Mouse (Mus musculus) adrenal gland, adult 2 months (tissue): ENCODE results near the gene Ankrd49. TPM values are rescaled to one million over a fixed set of nuclear protein-coding genes. Genes with fewer than 3 reads are reported as not detected.

Source experiments
- DNase-seq: peaks from one replicate; pipeline ENCODE4 v3.0.0; 2021
- long read RNA-seq: library from polyadenylated mRNA; stranded (forward); transcript quantifications from one replicate; pipeline ENCODE4 v2.0.0, GENCODE M21; 2021
- polyA plus RNA-seq: library from polyadenylated mRNA; depleted of rRNA; stranded (reverse); fragments of >200 nt; gene quantifications from 2 replicates; pipeline ENCODE4 v1.2.3, GENCODE M21; 2012; rRNA removed
- total RNA-seq, 2 experiments: library from RNA; stranded (reverse); gene quantifications; 2 replicates each; pipeline ENCODE4 v1.2.3; 2021

The Ankrd49 gene
- total RNA-seq, result 10 to 100 TPM; 13.3 TPM
- polyA plus RNA-seq, result 1.3 and 1.6 TPM in 2 replicates
- long read RNA-seq, partial matches to known transcripts, result 0 of 2 reads
- long read RNA-seq, other reads (novel, unspliced or antisense), result 2 of 2 reads

DNA sequence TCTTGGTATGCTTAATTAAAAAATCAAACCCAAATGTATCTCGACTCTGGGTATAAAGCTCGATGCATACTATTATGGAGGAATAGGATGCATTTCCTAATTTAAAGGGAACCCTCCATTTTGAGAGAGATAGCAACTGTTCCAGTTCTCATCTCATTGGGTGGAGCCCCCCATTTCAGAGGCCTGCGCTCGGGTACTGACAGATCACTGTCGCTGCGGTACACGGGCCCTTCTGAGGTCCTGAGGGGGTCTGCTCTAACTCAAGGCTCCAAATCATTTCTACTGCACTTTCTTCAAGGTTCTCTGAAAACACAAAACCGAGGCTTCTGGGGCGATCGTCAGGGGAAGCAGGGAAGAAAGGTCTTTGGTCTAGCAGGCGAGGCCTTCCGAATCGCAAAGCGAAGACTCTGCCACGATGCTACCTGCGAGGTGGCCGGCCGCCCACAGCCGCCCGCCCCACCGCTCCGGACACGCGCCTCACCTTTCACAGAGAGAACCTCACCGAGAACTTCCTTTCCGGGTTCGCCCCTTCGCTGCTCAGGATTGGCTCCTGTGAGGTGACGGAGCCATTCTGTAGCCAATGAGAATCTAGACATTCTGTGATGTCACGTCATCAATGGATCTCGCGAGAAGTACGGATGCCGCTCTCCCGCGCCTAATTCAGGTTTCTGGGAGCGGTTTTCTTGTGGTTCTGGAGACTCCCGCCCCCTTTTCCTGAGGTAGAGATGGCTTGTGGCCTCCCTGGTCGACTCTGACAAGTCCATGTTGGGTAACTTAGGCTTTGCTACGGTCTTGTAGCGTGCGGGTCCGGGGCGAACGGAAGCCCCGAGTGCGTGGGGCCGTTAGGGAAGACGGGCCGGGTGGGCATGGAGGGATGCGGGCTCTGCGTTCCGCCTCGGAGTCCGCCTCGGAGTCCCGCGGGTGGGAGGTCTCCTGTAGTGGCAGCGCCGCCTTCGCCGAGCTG is at the start of gene Ankrd49, which contains the start of gene Mre11a:
Gene Ankrd49 (minus strand): TSS at position 818 of the 964 bp plus-strand sequence.
Gene Mre11a (plus strand): TSS at position 616 of the 964 bp plus-strand sequence.
- DNase-seq, result peak; percentile 94

DNA sequence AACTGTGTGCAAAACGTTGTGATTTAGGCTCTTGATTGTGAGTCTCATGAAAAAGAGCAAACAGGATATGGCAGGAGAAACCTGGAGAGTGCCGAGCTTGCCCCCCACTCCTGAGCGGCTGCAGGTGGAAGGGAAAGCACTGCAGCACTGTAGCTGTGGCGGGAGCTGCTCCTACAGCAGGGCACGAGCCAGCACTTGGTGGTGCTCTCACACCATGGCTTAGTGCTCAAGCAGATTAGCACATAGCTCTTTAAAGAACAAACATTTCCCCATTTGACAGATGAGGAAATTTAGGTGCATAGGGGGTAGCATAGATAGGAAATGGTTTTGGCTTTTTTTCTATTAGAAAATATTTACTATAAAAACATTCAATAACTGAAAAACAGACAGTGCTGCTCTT is 47.4 kb upstream of the Ankrd49 start:
- no peak for DNase-seq

DNA sequence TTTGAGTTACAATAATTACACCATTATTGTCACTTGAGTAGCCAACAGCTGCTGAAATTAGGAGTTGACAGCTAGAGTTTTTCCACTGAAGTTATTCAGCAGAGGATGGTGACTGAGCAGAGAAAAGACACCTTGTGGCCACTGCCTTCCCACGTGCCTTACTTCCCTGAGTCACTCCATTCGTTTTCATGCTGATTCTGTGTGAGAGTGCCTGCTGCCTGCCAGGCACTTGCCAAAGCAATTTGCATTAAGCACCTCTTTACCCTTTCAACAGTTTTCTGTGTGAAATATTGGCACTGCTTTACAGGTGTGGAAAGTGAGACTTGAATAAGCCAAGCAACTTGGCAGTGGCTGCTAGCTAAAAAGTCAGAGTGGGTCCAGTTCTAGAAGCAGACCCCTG is 43.2 kb upstream of the Ankrd49 start:
- no peak for DNase-seq

DNA sequence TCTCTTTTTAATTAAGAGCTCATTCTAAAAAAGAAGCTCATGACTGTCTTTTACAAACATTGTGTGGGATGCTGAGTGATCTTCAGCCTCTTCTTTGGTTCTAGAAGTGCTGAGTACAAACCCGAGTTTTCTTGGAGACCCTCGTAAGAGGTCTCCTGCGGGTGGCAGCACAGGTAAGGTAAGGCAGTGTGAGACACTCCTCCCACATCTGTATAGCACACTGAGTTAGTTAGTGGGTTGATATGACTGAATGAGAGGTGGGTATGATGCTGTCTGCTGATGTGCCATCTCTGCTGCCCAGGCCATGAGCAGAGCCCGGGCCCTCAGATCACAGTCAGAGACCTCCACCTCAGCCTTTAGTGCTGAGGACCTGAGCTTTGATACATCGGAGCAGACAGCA is 40.2 kb upstream of the Ankrd49 start:
- DNase-seq, result no peak

DNA sequence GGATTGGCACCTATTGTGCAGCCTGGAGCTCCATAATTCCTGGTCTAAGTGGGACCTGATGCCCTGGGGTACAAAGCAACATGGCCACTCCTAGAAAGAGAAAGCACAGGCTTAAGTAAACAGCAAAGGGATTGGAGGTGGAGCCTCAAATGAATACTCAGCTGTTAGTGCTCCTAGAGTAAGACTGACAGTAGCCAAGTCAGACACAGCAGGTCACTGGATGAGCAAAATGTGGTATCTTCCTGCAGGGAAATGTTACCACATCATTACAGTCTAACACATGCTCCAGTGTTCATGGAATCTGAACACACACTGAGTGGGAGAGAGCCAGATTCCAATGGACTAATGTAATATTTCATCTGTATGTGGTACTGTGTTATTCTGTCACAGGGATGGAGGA is 36.7 kb upstream of the Ankrd49 start:
- DNase-seq, result no peak

DNA sequence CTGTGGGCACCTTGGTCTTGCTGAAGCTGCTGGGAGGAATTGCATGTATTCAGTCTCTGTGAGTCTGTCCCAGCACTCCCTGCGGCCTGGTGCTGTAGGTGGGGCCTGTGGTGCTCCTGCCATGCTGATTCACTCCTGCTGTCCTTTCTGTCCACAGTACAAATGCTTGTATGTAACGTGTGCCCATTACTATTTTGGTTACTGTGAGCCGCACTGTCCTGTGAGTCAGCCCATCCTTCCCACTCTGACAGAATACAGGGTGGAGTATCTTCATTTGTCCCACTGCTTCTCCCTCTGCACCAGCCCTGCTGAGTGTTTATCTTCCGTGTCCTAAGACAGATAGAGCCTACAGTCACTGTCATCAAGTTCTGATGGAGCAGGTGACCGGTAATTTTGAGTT is 25.5 kb upstream of the Ankrd49 start:
- DNase-seq, result no peak

DNA sequence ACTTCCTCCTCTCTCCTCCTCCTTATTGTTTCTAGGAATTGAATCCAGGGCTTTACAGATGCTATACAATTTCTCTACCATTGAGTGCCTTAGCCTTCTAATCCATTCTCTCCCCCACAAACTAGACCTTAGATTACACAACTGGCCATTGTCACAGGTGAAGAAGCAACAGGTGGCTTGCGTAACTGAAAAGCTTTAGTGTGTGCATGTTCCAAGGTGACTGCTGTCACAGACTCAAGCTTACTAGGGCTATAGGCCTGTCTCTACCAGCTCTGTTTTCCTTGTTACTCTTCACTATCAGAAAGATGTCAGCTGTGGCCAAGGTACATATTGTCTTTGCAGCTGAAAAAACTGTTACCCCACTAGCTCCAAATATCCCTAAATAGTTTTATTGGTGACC is 22.1 kb upstream of the Ankrd49 start:
- DNase-seq, result no peak

DNA sequence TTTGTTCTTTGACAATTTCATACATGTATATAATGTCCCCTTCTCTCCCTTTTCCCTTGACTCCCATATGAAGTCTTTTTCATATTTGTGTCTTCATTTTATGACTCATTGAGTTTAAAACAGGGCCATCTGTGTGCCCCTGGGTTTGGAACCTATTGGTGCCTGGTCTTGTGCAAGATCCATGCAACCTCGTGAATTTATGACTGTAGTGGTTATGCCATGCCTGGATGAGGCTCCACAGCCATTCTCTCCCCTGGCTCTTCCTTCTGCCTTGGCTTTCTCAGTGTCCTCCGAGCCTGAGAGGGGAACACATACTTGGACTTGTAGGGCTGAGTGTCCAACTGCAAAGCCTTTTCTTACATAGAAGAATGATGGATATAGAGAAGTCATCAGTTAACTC is 21.1 kb upstream of the Ankrd49 start:
- DNase-seq, result peak; percentile 46

DNA sequence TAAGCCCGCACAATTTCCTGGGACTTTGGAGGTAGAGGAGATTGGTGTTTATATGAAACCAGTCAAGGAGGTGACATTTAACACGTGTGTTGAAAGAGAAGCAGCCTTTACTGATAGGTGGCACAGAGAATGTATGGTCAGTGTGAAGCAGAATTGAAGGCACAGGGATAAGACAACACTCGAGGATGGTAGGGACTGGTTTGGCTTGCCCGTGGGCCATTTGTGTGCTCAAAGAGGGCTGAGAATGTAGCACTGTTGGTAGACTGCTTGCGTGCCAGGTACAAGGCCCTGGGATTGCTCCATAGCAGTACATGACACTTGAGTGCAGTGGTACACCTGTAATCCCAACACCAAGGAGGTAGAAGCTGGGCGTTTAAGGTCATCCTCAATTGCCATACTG is 2.7 kb upstream of the Ankrd49 start:
- no peak for DNase-seq

DNA sequence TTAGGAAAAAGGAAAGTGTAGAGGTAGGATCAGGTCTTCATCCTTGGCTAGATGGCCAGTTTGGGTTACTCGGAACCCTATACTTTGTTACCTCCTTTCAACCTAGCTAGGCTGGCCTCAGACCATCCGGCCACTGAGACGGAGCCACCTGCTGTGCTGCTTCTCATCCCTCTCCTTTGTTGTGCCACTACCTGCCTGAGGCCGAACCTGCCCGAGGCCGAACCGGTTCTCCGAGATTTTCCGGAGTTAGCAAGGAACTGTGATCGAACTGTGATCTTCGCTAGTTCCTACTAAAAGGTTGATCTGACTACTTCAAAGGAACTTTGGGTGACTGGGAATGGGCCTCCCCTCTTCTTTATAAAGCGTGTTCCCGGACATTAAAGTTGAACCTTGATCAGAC is 6.3 kb downstream of the Ankrd49 start:
- no peak for DNase-seq

DNA sequence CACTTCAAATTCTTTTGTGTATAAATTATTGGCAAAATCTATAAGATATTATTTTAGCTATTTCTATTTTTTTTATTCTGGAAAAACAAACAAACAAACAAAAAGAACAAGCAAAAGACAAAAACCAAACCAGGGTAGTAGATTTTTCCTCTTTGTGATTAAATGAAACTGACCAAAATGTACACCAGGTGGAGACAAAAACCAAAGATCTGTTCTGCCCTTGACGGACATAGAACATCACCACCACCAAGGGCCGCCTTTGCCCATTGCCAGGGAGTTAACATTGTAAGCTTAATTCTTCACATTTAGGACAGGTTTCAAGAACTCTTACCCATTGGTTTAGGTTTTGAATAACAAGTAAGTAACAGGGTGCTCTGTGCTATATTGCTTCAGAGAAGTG is 10.8 kb downstream of the Ankrd49 start:
- DNase-seq, result no peak

DNA sequence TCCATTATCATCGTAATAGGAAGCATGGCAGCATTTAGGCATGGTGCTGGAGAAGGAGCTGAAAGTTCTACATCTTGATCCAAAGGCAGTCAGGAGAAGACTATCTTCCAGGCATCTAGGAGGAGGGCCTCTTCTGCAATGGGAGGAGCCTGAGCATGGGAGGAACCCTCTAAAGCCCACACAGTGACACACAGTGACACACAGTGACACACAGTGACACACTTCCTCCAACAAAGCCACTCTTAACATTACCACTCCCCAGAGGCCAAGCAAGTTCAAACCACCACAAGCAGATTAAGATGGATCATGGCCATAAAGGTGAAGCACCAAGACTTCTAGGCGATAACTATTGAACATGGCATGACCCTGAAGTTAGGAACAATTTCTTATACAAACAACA is 12.6 kb downstream of the Ankrd49 start:
- no peak for DNase-seq

DNA sequence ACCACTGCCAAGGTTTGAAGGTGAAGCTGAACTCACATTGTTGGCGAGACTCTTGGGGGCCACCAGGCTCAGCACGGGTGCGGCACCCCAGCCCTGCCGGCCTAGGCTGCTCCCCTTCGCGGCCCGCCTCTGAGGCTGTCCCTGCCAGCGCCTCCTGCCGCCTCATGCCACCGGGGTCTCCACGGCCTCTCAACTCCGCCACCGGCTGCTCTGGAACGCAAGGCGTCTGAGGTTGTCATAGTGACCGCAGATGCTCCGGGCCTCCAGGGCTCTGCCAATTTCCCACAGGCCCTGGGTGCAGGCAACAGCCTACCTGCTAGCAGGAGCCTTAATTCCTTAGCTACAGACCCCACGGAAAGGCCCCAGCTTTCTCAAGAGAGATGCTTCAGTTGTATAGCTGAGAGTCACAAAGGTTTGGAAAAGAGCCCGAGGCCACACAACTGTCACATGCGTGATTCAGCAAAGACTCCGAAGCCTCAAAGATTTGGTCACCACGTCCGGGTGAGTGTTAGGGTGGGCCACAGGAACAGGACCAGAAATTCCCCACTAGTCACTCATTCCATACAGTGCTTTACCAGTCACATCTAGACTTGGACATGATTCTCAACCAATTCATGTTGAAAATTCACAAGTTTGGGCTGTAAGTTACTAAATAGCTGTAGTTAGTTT is 13.7 kb downstream of the Ankrd49 start, which contains the start of gene 1700012B09Rik:
Gene 1700012B09Rik (minus strand): TSS at position 228 of the 669 bp plus-strand sequence.
- peak; percentile 11 for DNase-seq

DNA sequence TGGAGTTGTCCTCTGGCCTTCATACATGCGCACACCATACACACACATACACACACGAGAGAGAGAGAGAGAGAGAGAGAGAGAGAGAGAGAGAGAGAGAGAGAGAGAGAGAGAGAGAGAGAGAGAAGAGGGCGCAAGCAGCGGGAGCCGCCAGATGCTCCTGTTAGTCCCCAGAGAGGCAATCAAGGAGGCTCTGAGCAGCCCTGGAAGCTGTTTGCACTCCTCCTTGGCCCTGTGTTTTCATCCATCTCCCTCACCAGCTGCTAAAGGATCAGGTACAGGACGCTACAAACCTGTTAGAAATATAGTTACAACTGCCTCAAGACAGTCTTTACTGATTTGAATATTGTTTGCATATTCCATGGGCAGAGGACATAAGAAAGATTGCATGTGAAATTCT is 14.8 kb downstream of the Ankrd49 start:
- no peak for DNase-seq

DNA sequence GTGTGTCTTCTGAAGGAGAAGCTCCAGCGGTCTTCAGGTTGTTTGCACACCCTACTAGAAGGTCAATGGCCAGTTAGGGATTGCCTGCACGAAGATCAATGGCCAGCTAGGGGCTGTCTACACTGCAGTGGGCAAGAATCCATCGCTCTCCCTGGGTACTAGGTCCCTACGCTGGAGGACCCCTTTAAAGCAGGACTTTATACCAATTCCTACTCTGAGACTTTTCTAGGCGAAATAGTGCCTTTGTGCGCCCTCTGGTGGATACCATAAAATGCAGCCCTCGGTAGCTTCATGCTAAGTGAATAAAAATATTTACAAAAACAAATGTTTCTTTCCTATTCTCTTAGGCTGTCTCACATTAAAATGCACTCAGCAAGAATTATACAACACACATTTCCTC is 19.9 kb downstream of the Ankrd49 start:
- DNase-seq, result peak; percentile 31

DNA sequence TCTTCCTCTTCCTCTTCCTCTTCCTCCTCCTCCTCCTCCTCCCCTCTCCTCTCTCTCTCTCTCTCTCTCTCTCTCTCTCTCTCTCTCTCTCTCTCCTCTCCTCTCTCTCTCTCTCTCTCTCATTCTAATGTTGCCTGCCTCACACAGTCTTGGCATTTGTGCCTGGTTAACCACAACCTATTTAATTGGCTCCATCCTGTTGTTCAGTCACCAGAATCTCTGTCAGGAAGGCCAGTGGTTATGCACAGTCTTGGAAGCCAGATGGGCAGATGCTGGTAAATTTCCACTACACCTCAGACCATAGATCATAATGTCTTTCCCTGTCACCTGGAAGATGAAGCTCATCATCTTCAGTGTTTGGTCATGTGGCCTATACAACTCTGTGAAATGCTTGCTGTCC is 25.4 kb downstream of the Ankrd49 start:
- DNase-seq, result no peak

DNA sequence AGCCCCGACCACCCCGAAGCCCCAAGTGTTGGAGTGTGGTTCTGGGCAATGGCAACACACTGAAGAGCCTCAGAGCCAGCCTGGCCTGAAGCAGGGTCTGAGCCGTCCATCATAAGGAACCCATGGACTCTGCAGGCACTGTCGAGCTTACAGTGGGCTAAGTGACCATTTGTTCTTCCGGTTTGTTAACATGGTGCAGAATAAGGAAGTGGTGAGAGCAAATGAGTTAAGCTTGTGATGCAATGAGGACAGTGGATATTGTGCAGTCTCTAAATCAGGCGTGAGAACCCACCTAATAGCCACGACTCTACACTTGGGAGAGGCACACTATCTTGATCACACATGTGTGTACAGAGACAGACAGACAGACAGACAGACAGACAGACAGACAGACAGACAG is 26.1 kb downstream of the Ankrd49 start:
- no peak for DNase-seq

DNA sequence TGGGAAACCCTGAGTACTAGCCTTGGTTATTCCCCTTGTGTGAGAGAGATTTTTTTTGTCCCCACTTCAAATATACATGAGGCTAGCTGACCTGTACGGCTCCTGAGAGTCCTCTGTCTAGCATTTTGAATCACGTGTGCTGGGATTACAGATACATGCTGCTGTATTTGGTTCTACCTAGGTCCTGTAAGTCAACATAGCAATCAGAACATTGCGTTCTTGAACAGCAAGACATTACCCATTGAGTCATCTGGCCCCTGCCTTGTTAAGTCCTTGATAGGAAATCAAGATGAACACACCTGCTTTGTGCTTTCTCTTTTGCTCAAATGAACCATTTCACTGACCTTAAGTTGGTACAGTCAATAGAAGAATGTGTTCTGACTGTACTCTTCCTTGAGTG is 30.2 kb downstream of the Ankrd49 start:
- no peak for DNase-seq

DNA sequence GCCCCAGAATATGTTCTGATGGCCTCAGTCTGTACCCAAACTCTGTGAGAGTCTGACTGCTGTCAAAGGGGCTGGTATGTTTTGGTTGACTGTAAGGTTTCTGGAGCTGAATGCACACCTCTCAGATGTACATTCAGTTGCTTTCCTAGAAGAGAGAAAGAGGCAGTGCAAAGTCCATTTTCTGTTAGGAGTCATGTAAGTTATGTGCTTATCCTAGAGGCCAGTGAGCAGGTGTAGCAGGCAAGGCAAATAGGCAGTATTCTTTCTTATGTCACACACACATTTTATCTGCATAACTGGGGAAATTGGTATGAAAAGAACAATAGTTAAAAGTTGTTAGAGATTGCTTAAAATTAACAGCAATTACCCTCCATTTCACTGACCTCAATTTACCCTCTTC is 30.7 kb downstream of the Ankrd49 start:
- no peak for DNase-seq

DNA sequence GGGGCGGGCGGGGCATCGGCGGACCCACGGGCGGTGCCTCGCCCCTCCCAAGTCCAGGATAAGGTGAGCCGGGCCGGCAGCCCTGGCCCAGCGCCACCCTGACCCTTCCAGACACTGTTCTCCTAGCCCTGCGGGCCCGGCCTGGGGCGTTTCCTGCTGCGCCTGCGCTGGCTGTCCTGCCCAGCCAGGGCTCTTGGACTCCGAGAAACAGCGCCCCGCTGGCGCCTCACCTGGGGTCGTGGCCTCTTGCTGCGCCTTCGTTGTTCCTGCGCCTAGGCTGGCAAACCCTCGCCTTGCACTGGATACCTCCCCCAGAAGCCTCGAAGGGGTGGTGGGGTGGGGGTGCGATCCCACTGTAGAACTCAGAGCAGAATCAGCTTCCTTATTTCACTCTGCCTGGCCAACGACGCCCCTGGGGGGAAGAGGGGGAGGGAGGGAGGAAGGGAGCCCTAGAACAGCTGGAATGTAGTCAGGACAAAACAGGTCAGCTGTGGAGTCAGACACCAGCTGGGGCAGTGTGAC is 32.6 kb downstream of the Ankrd49 start, which contains the start of gene Fut4:
Gene Fut4 (minus strand): TSS at position 393 of the 522 bp plus-strand sequence.
- DNase-seq, result peak; percentile 74

DNA sequence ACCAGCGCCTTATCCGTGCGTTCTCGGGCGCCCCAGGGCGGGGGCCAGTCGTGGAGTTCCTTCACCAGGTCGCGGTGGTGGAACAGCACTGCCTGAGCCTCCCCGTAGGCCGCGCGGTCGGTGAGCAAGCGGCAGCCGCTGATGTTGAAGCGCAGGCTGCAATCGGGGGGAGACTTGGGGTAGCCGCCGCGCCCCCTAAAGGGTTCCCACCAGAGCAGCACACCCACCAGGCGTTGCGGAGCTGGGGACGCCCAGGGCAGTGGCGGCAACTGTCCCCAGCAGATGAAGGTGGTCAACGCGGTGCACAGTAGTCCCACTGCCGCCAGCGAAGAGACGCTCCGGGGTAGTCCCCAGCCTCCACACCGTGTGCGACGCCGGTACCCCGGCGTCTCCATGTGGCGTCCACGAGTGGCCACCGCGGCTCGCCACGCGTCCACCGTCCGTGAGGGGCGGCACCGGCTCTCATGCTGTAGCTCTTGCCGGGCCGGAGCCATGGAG is 33.1 kb downstream of the Ankrd49 start:
- peak; percentile 38 for DNase-seq

DNA sequence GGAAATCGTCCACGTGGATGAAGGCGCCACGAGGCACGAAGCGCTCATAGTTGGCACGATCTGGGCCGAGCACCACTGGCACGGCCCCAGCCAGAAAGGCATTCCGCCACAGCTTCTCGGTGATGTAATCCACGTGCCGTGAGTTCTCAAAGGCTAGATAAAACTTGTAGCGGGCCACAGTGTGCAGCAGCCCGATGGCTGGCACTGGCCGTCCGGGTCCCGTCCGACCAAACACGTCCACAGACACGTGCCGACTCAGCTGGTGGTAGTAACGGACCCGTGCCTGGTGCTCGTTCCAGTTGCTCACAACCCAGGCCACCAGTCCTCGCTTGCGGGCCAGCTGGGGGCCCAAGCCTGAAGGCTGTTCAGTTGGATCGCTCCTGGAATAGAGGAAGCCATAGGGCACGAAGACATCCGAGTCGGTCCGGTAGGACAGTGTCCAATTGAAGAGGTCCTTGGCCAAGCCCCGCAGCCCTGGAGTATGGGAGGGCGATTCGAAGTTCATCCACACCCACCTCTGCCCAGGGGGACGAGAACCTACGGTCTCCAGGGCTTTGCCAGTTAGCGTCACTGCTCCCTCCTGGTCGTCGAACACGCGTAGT is 33.7 kb downstream of the Ankrd49 start:
- peak; percentile 24 for DNase-seq
